Mouse (Mus musculus) forebrain, postnatal 0 days (tissue): ENCODE measurements around the gene Dclk2. TPM values are rescaled to one million over a fixed set of nuclear protein-coding genes. Genes with fewer than 3 reads are reported as not detected.
A peak's percentile ranks its signal among the peaks of the same experiment; 100 is the strongest.

Experiments used
- ATAC-seq: fragments of 200-750 bp; cut with Nextera tagmentation; 2 replicates; pipeline ENCODE4 v1.8.0; 2017; ENCODE audit warnings: mild to moderate bottlenecking, moderate library complexity
- DNase-seq: peaks from one replicate; pipeline ENCODE4 v3.0.0-alpha.2; 2015
- H3K27ac ChIP-seq: fragments of 300-500 bp; sonication (generic); 2 replicates; pipeline ENCODE4 v1.5.1; 2014; ENCODE audit warnings: low read depth, mild to moderate bottlenecking, antibody characterized with exemption, low read length, moderate library complexity, mixed read lengths
- H3K27me3 ChIP-seq: fragments of 300-500 bp; sonication (generic); 2 replicates; pipeline ENCODE4 v1.6.1; 2014; ENCODE audit warnings: mild to moderate bottlenecking, low read length, mixed read lengths; ENCODE audit not compliant: insufficient read depth
- H3K36me3 ChIP-seq: fragments of 300-500 bp; sonication (generic); 2 replicates; pipeline ENCODE4 v1.6.1; 2014; ENCODE audit warnings: mild to moderate bottlenecking, moderate library complexity; ENCODE audit not compliant: insufficient read depth
- H3K4me1 ChIP-seq: fragments of 300-500 bp; sonication (generic); 2 replicates; pipeline ENCODE4 v1.6.1; 2014; ENCODE audit warnings: antibody characterized with exemption; ENCODE audit not compliant: insufficient read depth
- H3K4me2 ChIP-seq: fragments of 300-500 bp; sonication (generic); 2 replicates; pipeline ENCODE4 v1.6.1; 2014; ENCODE audit warnings: low read depth, mild to moderate bottlenecking, moderate library complexity
- H3K4me3 ChIP-seq: fragments of 300-500 bp; sonication (generic); 2 replicates; pipeline ENCODE4 v1.5.1; 2014; ENCODE audit warnings: low read depth, low read length, mixed read lengths
- H3K9ac ChIP-seq: fragments of 300-500 bp; sonication (generic); 2 replicates; pipeline ENCODE4 v1.6.1; 2014; ENCODE audit warnings: mild to moderate bottlenecking
- H3K9me3 ChIP-seq: fragments of 300-500 bp; sonication (generic); 2 replicates; pipeline ENCODE4 v1.6.1; 2016; ENCODE audit warnings: low read length
- CTCF ChIP-seq: sonication (generic); IDR thresholded peaks from 2 replicates; pipeline ENCODE4 v1.5.1; 2016; ENCODE audit warnings: antibody characterized with exemption, control low read depth, low read depth
- WGBS: fragments of 180-500 bp; shearing (Covaris S2); extraction: QIAGEN DNeasy Blood & Tissue Kit; methylation state at CpG from one replicate; pipeline ENCODE4 v1.1.7; 2014; 5-methylcytosine and 5-hydroxymethylcytosine counted together
- polyA plus RNA-seq: library from polyadenylated mRNA; unstranded; fragments of >200 nt; fragmentation: Nextera tagmentation; extraction: Ambion mirVana; gene quantifications from 2 replicates; pipeline ENCODE4 v1.2.1, GENCODE M21; 2015
- total RNA-seq: library from RNA; depleted of rRNA; stranded (reverse); fragments of >200 nt; gene quantifications from 2 replicates; pipeline ENCODE4 v1.2.3, GENCODE M21; 2014

Gene Dclk2
- total and polyA plus RNA-seq, 2 experiments from 2014 or later: 72.4 to 166 TPM

DNA sequence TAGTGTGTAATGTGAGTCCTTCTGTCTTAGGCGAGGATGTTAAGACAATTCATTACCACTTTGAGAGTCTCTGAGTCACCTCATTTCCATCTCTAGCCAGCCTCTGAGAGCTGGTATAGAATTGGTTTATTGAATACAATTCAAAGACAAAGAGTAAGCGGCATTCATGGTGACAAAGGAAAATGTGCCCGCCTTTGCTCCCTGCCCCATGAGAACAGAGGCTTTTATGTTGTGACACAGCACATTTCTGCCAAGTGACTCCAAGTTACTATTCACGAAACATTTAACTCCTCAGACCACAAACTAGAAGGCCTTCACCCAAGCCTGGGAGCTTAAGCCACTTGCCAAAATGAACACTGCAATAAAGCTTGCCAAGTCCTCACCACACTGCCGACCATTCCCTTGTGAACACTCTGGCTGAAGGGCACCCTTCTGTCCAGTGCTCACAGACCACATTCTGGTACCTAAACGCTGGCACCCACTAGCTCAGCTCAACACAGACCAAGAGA is 47.5 kb downstream of the Dclk2 start:
- no peak for TF ChIP-seq CTCF
- no peak overlapping the region for H3K9ac ChIP-seq
- no peaks in the 10 kb centered on the region for H3K36me3 ChIP-seq
- H3K9me3 ChIP-seq: no peaks in the 10 kb centered on the region
- peak; percentile 60 for ATAC-seq
- H3K27ac ChIP-seq: peak overlapping the region; percentile 35; the same call in 1 of the 2 replicates
- peaks cover 12% of the 10 kb centered on the region for H3K4me1 ChIP-seq
- H3K27me3 ChIP-seq: no peaks in the 10 kb centered on the region
- peak; percentile 26 for DNase-seq
- 22% methylated on average over 6 of the region's 6 CpGs for WGBS
- H3K4me3 ChIP-seq: no peak overlapping the region
- no peak overlapping the region for H3K4me2 ChIP-seq

DNA sequence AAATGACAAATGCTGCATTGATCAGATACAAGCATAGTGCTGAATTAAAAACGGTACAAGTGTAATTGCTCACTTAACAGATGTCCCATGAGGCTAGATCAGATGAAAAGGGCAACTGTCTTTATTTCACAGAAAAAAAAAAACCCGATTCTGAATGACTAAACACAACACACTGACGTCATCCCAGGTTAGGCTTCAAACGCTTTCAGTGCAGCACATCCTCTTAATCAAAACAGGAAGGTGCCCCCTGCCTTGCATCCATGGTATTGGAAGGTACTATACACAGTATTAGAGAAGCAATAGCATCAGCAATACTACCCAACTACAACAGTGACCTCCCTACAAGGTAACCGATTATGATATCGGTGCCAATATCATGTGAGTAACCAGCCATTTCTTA is 49.7 kb downstream of the Dclk2 start:
- Histone ChIP-seq H3K4me1 (peaks cover 12% of the 10 kb centered on the region), H3K27ac (no peak overlapping the region), H3K36me3 (no peaks in the 10 kb centered on the region), H3K27me3 (no peaks in the 10 kb centered on the region), H3K9me3 (no peaks in the 10 kb centered on the region), H3K9ac (no peak overlapping the region), H3K4me2 (no peak overlapping the region), H3K4me3 (no peak overlapping the region)
- TF ChIP-seq CTCF: no peak; the same call in 1 of the 2 replicates
- 43% methylated on average over 6 of the region's 6 CpGs for WGBS
- ATAC-seq (peak; percentile 62; the same call in 1 of the 2 replicates), DNase-seq (no peak)

- H3K27me3 ChIP-seq: no peaks in the 10 kb centered on the region
- TF ChIP-seq CTCF: no peak
- DNase-seq (no peak), ATAC-seq (no peak)
- H3K9me3 ChIP-seq: no peaks in the 10 kb centered on the region
- peaks cover 12% of the 10 kb centered on the region for H3K4me1 ChIP-seq
- peak overlapping the region; percentile 30; the same call in 1 of the 2 replicates for H3K27ac ChIP-seq
- WGBS: 21% methylated on average over 3 of the region's 3 CpGs
- no peak overlapping the region for H3K9ac ChIP-seq
- no peak overlapping the region for H3K4me3 ChIP-seq
- no peaks in the 10 kb centered on the region for H3K36me3 ChIP-seq
- no peak overlapping the region for H3K4me2 ChIP-seq
Measured at GRCm38 (mm10) chr3:86870411-86870810, 50.2 kb downstream of the Dclk2 start.

DNA sequence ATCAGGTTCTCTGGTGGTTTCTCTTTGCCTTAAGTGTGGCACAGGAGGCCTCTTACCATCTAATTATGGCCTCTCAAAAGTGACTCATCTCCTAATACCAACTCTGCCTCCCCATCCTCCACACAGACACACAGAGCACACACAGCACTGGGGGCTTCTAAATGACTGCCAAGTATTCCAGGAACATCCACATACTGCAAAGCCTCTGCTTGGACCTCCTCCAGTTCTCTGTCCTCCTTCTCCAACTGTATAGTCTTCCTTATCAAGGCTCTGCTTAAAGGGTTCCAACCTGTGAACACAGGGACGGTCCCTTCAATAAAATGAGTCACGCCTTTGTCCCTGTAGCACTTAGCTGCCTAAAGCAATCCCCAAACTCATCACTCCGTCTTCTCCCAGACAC is 51.9 kb downstream of the Dclk2 start:
- Histone ChIP-seq H3K36me3 (no peaks in the 10 kb centered on the region), H3K4me3 (no peak overlapping the region), H3K27me3 (no peaks in the 10 kb centered on the region), H3K9me3 (no peaks in the 10 kb centered on the region), H3K4me2 (no peak overlapping the region), H3K9ac (no peak overlapping the region), H3K27ac (no peak overlapping the region), H3K4me1 (peaks cover 12% of the 10 kb centered on the region)
- no peak for TF ChIP-seq CTCF
- ATAC-seq (no peak), DNase-seq (no peak)
- WGBS: 79% methylated on average over 3 of the region's 3 CpGs

- peaks cover 14% of the 10 kb centered on the region for H3K4me1 ChIP-seq
- ATAC-seq: no peak; the same call in none of the 2 replicates
- TF ChIP-seq CTCF: no peak
- WGBS: 21% methylated on average over 10 of the region's 10 CpGs
- no peak overlapping the region for H3K9ac ChIP-seq
- H3K4me3 ChIP-seq: no peak overlapping the region
- no peak for DNase-seq
- H3K36me3 ChIP-seq: no peaks in the 10 kb centered on the region
- no peaks in the 10 kb centered on the region for H3K9me3 ChIP-seq
- H3K27me3 ChIP-seq: no peaks in the 10 kb centered on the region
- peak overlapping the region; percentile 30 for H3K4me2 ChIP-seq
- H3K27ac ChIP-seq: peak overlapping the region; percentile 64
Measured at GRCm38 (mm10) chr3:86863327-86864008, 57.2 kb downstream of the Dclk2 start.

DNA sequence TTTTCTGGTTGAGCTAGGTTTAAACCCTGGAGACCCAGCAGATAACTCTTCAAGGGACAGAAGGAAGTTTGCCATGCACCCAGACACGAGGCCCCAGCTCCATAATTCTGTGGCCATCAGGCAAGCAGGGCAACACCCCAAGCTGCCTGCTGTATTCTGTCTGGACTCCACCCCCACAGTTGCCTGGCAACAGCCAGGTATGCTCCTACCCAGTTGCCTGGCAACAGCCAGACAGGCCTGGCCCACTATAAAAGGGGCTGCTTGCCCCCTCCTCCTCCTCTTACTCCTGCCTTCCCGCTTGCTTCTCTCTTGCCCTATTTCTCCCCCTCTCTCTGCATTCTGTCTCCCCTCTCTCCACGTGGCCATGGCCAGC is 57.7 kb downstream of the Dclk2 start:
- Histone ChIP-seq H3K27me3 (no peaks in the 10 kb centered on the region), H3K9ac (no peak overlapping the region), H3K4me1 (peaks cover 14% of the 10 kb centered on the region), H3K36me3 (no peaks in the 10 kb centered on the region), H3K4me3 (no peak overlapping the region), H3K27ac (peak overlapping the region; percentile 64), H3K4me2 (peak overlapping the region; percentile 30), H3K9me3 (no peaks in the 10 kb centered on the region)
- no peak for TF ChIP-seq CTCF
- 8% methylated on average over 3 of the region's 3 CpGs for WGBS
- peak; percentile 66 for DNase-seq
- peak; percentile 91 for ATAC-seq

DNA sequence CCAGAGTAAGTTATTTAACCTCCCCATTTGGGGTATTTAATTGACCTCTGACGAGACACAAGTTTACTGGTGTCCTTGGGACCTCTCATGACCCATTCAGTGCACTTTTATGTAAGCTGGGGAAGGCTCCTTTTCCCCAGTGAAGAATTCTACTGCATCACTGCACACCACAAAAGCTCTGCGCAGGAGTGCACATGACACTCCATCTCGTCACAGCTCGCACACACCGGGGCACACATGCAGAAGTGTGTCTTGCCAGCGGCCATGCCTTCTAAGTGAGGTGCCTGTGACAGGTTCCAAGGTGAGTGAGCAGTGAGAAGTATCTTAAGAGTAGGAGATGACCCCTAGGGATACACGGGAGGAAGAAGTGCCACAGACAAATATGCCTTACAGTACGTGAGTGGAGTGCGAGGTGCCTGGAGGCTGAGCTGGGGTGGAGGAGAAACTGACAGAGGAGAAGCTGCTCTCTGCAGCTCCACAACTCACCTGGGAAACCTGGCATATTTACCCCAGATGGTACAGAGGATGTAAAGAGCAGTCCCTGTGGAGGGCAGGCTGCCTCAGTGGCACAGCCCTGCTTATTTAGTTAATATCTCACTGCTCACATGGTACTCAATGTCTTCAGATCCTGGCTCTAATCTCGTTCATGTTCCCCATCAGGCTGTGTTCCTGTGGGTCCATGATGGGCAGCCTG is 58.3 kb downstream of the Dclk2 start:
- WGBS: 40% methylated on average over 10 of the region's 10 CpGs
- Histone ChIP-seq H3K9ac (no peak overlapping the region), H3K9me3 (no peaks in the 10 kb centered on the region), H3K27me3 (no peaks in the 10 kb centered on the region), H3K4me3 (no peak overlapping the region), H3K4me2 (peak overlapping the region; percentile 30; the same call in 1 of the 2 replicates), H3K36me3 (no peaks in the 10 kb centered on the region), H3K4me1 (peaks cover 14% of the 10 kb centered on the region), H3K27ac (peak overlapping the region; percentile 64; the same call in 1 of the 2 replicates)
- no peak for TF ChIP-seq CTCF
- peak; percentile 11 for ATAC-seq
- DNase-seq: no peak
